Mouse (Mus musculus) MEL (cell line): ENCODE measurements around the gene Tubgcp6.

Source experiments
- CTCF ChIP-seq, 3 experiments: IDR thresholded peaks in 2 of 3; conservative IDR thresholded peaks in 1 of 3; 2 replicates each; pipeline ENCODE4 v1.5.1; 2011 to 2012; ENCODE audit warnings: low read length in 3 of 3, low read depth in 2 of 3, mild to moderate bottlenecking in 2 of 3, improper control_type of control experiment in 1 of 3, inconsistent platforms in 1 of 3, mixed read lengths in 1 of 3, moderate library complexity in 1 of 3; ENCODE audit not compliant: control insufficient read depth in 1 of 3, insufficient read depth in 1 of 3, poor library complexity in 1 of 3, severe bottlenecking in 1 of 3
- EP300 ChIP-seq, 2 experiments: IDR thresholded peaks; 2 replicates each; pipeline ENCODE4 v1.6.1; 2011; ENCODE audit warnings: improper control_type of control experiment in 2 of 2, low read length in 2 of 2, low read depth in 1 of 2, mild to moderate bottlenecking in 1 of 2
- GATA1 ChIP-seq: IDR thresholded peaks from 2 replicates; pipeline ENCODE4 v1.6.1; 2011; ENCODE audit warnings: low read depth, low read length, improper control_type of control experiment
- POLR2A ChIP-seq, 2 experiments: IDR thresholded peaks; 2 replicates each; pipeline ENCODE4 v1.6.1; 2011 to 2012; ENCODE audit warnings: low read length in 2 of 2, mild to moderate bottlenecking in 2 of 2, control low read depth in 1 of 2, improper control_type of control experiment in 1 of 2, low read depth in 1 of 2, moderate library complexity in 1 of 2; ENCODE audit not compliant: control insufficient read depth in 1 of 2, insufficient read depth in 1 of 2, poor library complexity in 1 of 2
- TBP ChIP-seq: IDR thresholded peaks from 2 replicates; pipeline ENCODE4 v1.8.0; 2011; ENCODE audit warnings: low read depth, low read length, improper control_type of control experiment

DNA sequence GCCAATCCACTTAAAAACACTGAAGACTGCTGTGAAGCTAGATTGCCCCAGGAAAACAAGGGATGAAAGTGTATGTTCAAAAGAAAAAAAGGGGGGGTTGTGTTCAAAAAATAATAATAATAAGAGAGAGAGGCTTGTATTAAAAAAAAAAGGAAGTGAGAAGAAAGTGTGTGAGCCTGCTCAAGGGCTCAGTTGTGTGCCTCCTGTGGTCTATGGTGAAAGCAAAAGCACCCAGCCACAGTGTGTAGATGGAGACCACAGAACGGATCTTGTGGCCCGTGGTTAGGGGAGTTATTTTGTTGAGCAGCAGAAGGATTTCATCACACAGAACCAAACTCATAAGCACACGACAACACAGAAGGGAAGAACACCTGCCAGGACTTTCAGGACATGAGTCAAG lies 8.4 kb upstream of the Tubgcp6 start:
- no peak for TF ChIP-seq GATA1
- TF ChIP-seq CTCF (IDR thresholded peaks at IDR 0.05 in 2 of 3, conservative IDR thresholded peaks at IDR 0.05 in 1 of 3; ENCODE audit: control insufficient read depth in 1 of 3, insufficient read depth in 1 of 3, low read depth in 2 of 3, low read length in 3 of 3, poor library complexity in 1 of 3, severe bottlenecking in 1 of 3): no peak; a peak in 1 of 6 replicates
- no peak for TF ChIP-seq TBP
- TF ChIP-seq EP300 (IDR thresholded peaks at IDR 0.05; ENCODE audit: low read depth in 1 of 2, low read length in 2 of 2): no peak
- no peak for TF ChIP-seq POLR2A (IDR thresholded peaks at IDR 0.05; ENCODE audit: control insufficient read depth in 1 of 2, insufficient read depth in 1 of 2, low read depth in 1 of 2, low read length in 2 of 2, poor library complexity in 1 of 2)
